Mouse (Mus musculus): ENCODE measurements at regions not wholly inside any gene's neighbourhood (a gene's known extent, or its start where the extent isn't known, plus 50 kb on each side); places are given as distances from the start of the nearest gene placed in this dataset.
A peak's percentile ranks its signal among the peaks of the same experiment; 100 is the strongest.

GRCm38 (mm10) chr7:83161226-83161625 is 294.1 kb downstream of the Mex3b start:
- no peak for DNase-seq (ENCODE audit: low read depth)

DNA sequence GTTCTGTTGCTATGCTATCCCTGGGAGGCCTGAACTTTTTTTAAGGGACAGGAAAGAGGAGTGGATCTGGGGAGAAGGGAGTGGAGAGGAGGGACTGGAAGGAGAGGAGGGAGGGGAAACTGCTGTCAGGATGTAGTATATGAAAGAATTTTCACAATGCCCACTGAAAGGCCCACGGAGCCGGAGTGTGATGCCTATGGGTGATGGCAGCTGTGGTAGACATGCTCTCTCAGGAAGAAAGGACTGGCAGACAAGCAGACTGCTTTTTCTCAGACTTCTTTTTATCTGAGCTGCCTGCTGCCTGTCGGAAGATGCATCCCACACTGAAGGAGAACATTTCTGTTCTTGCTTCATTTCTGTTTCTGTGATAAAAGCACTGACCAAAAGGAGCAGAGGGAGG is 295.7 kb downstream of the Mex3b start:
- no peak for DNase-seq (ENCODE audit: low read depth)

GRCm38 (mm10) chr7:83179403-83179802 is 312.3 kb downstream of the Mex3b start:
- DNase-seq (ENCODE audit: low read depth): no peak

- DNase-seq (ENCODE audit: low read depth): no peak
Observed at GRCm38 (mm10) chr7:83186341-83186740, 319.2 kb downstream of the Mex3b start.

DNA sequence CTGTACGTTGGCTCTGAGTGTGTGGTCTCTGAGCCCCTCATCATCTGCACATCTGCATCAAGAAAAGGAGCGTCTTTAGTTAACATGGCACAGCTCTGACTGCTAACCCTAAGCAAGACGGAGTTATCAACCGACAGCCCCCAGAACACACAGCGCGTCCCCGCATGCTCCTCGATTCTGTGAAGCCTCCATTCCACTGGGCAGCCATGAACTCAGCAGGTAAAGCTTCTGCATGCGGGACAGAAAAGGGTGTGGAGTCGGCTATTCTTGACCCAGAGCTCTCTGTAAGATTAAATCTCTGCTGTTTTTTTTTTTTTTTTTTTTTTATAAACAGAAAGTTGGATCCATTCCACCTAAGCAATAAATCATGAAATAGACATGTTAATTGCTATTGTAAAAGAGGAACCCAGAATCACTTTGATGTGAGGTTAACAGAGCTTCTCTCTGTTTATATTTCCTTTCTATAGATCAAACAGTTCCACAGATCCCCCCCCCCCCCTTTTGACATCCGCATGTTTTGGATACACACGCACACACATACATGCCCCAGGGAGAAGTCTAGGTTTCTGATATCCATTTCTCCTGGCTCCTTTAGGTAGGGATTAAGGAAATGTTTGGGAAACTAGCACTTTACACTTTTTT is 328.9 kb downstream of the Mex3b start:
- no peak for DNase-seq (ENCODE audit: low read depth)

DNA sequence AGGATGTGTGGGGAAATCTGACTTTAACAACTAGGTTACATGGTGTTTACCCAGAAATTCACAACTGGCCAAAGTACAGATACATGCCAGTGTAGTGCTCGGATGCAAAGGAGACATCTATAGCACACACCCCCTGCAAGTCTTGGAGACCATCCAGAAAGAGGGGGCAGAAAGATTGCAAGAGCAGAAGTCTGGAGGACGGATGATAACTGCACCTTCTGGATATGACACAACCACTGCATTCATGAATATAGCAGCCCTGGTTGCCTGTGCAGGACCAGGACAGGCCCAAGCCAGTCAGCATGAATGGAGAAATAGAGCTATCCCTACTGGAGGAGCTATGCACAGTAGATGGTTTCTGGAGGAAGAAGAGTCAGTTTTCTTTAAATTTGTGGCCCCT is 330.4 kb downstream of the Mex3b start:
- DNase-seq (ENCODE audit: low read depth): no peak

- DNase-seq (ENCODE audit: low read depth): no peak
Observed at GRCm38 (mm10) chr7:83201126-83201686, 334.1 kb downstream of the Mex3b start.

GRCm38 (mm10) chr7:83201768-83202493 is 334.8 kb downstream of the Mex3b start:
- DNase-seq (ENCODE audit: low read depth): peak; percentile 5

DNA sequence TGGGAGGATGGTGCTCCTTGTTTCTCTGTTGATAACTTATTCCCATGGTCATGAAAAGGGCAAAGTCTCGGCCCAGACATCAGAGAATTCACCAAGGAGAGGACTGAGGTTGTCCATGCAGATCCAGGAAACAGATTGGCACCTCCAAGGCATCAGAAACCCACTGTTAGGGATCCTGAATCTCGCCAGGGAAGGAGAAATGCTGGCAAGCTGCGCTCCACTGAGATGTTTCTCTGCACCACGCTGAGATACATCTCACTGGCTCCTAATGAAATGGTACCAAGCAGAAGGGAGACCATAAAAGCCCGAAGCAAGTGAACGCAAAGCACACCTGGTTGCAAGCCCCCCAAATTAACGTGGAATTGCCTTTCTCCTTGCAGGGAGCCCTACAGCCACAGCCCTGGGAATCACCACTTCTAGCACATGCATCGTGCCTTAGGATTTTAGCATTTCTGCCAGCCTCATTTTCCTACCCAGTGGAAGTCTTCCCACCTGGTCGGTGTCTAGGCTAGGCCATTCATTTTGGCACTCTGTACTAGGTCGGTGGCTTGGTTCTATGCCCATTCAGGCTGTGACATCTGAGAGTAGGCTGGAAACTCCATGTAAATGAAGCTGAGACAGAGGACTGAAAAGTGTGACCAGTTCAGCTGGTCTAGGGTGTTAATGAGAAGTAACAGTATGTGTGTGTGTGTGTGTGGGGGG is 336.3 kb downstream of the Mex3b start:
- DNase-seq (ENCODE audit: low read depth): no peak

GRCm38 (mm10) chr7:83204013-83204365 is 336.9 kb downstream of the Mex3b start:
- no peak for DNase-seq (ENCODE audit: low read depth)

DNA sequence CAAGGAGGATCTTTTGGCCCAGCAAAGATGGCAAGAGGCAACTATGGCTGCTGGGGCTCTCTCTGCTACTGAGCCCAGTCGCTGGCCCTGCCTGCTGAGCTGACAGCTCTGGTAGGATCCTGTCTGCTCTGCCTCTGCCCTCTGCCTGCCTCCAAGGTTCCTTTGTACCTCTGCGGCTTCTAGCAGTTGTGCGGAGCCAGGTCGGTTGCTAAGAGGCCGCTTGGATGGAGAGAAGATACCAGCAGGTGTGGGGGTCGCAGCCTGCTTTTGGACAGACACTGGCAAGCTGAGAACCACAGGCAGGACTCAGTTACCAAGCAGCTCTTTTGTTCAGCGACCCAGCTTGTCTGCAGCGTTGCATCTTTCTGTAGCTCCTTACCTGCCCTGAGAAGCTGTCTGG is 337.6 kb downstream of the Mex3b start:
- DNase-seq (ENCODE audit: low read depth): no peak

GRCm38 (mm10) chr7:83206999-83207398 is 339.9 kb downstream of the Mex3b start:
- no peak for DNase-seq (ENCODE audit: low read depth)

- no peak for DNase-seq (ENCODE audit: low read depth)
Observed at GRCm38 (mm10) chr7:83211611-83212010, 344.5 kb downstream of the Mex3b start.

DNA sequence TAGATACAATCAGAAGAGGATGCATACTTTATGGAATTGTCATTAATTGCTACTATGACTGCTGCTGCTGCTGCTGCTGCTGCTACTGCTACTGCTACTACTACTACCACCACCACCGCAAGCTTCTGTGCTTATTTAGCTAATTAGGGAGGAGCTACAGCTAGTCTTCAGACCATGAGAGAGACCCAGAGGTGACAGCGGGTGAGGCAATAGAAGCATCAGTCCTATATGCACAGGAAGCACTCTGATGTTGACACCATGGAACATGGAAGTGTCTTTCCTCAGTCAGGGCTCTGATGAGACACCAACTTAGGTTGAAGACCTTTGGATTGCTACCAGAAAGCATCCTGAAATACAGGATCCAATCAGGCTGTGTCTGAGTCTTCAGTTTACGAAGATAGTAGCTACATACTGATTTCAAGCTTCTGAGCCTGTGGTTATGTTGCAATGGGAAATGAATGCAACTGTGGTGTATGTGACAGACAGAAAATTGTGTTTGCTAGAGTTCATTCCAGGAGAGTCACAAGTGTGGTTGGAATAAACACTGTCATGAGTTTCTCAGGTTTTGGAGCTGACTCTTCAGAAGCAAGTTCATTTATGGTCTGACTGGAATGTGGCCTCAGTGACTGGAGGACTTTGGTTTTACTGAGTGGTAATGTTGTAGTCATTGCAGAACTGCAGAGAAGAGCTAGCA is 355.0 kb downstream of the Mex3b start:
- no peak for DNase-seq (ENCODE audit: low read depth)

DNA sequence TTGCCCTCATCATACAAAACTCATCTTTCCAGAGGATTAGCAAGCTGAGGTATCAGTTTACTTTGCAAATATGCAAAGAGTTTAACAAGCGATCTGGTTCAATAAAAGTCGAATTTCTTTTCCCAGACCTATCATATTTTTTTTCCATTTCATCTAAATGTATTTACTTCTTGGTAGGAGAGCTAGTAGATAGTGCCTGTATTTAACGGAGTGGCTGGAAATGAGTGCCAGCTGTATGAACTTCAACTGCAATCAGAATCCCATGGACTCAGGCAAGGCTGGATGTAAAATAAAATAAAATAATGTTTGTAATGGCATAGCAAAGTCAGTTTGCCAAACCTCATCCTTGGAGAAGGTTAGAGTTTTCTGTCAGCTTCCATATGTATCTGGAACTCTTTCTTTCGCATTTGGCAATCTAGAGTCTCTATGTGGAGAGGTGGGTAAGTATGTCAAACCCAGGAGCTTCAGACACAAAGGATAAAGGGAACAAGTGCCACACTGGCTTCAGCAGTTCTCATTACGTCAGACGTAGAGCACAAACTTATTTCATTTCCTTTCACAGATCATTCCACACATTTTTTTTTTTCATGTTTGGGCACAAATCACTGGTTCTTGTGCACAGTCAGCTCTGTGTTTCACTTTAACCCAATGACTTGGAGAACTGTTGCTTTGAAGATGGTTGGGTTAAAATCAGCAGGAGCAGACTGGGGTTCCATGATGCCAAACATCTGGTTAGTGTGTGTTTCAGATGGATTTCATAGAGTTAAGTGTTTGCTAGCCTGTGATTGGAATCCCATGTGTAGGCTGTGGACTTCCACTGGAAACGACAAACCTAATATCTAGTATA is 357.2 kb upstream of the Tmc3 start:
- DNase-seq (ENCODE audit: low read depth): no peak

- no peak for DNase-seq (ENCODE audit: low read depth)
Observed at GRCm38 (mm10) chr7:83230496-83231325, 354.0 kb upstream of the Tmc3 start.

DNA sequence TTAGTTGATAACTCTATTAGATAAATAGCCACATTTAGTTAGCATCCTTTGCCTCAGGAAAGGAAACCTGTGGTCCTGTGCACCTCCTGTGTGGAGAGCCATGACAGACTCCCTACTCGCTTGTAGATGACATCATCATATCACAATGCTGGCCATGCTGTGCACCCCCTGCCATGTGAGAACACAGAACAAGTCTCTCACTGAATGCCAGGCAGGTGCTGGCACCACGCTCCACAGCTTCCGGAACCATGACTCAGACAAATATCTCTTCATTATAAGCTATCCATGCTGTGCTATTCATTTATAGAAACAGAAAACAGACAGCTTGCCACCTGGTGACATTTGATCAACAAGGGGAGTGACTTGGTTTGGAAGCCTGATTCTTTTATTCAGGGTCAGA is 349.1 kb upstream of the Tmc3 start:
- DNase-seq (ENCODE audit: low read depth): no peak

- DNase-seq (ENCODE audit: low read depth): no peak
Observed at GRCm38 (mm10) chr7:83237336-83237735, 347.4 kb upstream of the Tmc3 start.

- no peak for DNase-seq (ENCODE audit: low read depth)
Observed at GRCm38 (mm10) chr7:83238091-83238490, 346.6 kb upstream of the Tmc3 start.

- DNase-seq (ENCODE audit: low read depth): no peak
Observed at GRCm38 (mm10) chr7:83242233-83242632, 342.5 kb upstream of the Tmc3 start.

DNA sequence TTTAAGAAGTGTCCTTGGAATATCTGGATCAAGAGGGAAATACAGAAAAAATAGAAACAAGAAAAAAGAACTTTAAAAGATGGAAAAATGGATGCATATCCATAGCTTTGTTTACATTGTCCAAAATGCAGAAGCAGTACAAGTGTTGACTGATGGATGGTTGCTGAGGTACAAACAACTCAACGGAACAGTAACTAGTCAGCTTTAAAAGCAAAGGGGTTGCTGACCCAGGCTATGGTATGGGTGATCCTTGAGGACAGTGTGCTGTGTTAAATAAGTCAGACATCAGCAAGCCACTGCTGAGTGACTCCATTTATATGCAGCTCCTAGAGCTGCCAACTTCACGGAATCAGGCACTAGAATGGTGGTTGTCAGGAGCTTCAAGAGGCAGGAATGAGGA is 338.9 kb upstream of the Tmc3 start:
- no peak for DNase-seq (ENCODE audit: low read depth)
